Mouse (Mus musculus) megakaryocyte progenitor cell, adult 5-6 weeks (primary cell): ENCODE measurements around the gene Gm5580. TPM values are rescaled to one million over a fixed set of nuclear protein-coding genes. Genes with fewer than 3 reads are reported as not detected.
A peak's percentile ranks its signal among the peaks of the same experiment; 100 is the strongest.
"Not testable (repeated sequence)": the region's sequence is repeated elsewhere in the genome, so short reads cannot be mapped to it uniquely, and the experiment has no call there.

Source experiments
- ATAC-seq: replicated peaks from 2 replicates; pipeline ENCODE4 v1.8.0; 2016; ENCODE audit warnings: mild to moderate bottlenecking, moderate TSS enrichment, inconsistent platforms; ENCODE audit not compliant: poor library complexity
- total RNA-seq, 2 experiments: library from RNA; stranded (forward) in 1 of 2; stranded (reverse) in 1 of 2; fragments of 157-497, 149-512 nt in 1 of 2; fragments of 200-1000 nt in 1 of 2; gene quantifications; 2 replicates each; pipeline versions ENCODE4 v1.2.3 to v1.2.4; 2015 to 2017

The Gm5580 gene
- total RNA-seq (2015) (0.67 and 0.98 TPM in 2 replicates), total RNA-seq (2017) (0.29 and 0.30 TPM in 2 replicates)

- ATAC-seq = not testable (repeated sequence)
Measured at GRCm38 (mm10) chr6:116550841-116551240, at the start of gene Gm5580. Gene Gm5580, plus strand, starts transcription at chr6:116551141.

GRCm38 (mm10) chr6:116506302-116507003 is 44.5 kb upstream of the Gm5580 start, which contains the start of gene Olfr212:
Gene Olfr212, plus strand, starts transcription at chr6:116506516.
- ATAC-seq = peak; percentile 64; the same call in 1 of the 2 replicates

DNA sequence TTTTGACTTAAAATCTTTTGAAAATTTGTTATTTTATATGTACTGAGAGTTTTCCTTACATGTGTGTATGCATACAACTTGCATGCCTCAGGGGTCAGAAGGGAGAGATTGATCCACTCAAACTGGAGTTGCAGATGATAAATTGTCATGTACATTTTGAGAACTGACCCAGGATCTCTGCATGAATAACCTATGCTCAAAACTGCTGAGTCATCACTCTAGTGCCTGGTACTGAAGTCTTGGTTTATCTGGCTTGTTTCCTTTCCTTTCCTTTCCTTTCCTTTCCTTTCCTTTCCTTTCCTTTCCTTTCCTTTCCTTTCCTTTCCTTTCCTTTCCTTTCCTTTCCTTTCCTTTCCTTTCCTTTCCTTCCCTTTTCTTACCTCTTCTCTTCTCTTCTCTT is 36.1 kb upstream of the Gm5580 start:
- no peak for ATAC-seq

DNA sequence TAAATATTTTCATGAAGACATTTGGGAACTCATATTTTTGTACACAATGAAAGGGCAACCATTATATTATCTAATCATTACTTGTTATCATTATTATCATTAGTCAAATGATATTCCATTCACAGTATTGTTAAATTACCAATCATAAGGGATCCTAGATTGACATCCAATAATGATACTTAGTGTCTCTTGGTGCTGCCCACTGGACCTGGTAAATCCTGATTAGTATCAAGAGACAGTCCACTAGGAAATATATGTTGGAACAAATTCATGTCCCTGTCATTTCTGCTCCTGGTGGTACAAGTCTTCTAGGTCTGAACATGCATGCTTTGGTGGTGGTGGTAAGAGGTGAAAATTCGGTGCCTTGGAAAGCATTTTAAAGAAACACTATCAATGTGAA is 12.8 kb upstream of the Gm5580 start, which contains the start of gene Olfr213:
Gene Olfr213 (plus strand): TSS at position 301 of the 400 bp plus-strand sequence.
- no peak for ATAC-seq

GRCm38 (mm10) chr6:116542500-116542899 is 8.4 kb upstream of the Gm5580 start:
- peak; percentile 66 for ATAC-seq

DNA sequence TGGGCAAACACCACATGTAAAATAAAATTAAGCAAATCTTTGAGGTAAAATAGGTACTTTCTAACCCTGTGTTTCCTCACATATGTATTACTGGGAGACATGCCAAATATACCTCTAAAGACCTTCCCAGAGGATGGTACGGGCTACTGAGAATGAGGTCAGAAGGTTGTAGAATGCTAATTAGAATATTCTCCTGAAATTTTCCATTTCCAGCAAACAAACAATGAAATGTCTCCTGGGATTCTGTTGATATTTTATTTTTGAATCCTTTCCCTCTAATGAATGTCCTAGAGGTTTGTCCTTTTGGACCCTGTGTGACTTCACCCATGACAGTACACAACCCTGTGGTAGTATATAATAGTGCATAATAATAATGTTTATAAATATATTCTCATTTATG is 3.0 kb downstream of the Gm5580 start, which contains the start of gene Olfr214:
Gene Olfr214 (plus strand): TSS at position 301 of the 400 bp plus-strand sequence.
- no peak for ATAC-seq

DNA sequence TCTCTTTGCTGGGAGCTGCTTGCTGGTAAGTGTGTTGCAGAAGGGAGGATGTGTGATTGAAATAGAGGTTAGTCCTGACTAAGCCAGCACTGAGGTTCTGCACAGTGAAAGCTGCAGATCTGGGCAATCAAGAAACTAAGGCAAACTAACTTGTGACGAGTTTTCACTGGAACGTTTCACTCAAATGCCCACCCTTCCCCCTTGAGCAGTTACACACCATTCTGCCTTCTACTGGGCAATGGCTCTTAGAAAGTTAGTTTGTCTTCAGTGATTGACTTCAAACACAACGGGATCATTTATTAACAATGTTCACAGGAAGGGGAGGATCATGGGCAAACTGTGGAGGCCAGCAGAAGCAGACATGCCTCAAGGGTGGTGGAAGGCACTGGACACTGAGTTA is 4.0 kb downstream of the Gm5580 start:
- no peak for ATAC-seq

DNA sequence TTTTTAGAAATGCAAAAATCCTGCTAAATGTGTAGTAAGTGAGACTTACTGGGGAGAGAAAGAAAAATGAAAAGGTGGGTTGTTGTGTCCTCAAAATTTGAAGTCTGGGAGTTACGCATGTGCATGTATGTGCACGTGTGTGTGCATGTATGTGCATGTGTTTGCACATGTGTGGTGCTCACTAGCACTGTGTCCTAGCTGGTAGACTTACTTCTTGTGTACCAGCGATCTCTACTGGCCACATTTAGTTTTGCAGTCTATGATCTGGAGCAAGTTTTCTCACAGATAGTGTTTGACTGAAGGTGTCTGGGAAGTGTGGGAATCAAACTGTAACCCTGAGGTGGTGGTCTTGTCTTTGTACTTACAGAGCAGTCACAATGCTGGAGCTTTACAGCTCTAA is 18.9 kb downstream of the Gm5580 start:
- ATAC-seq = peak; percentile 99

DNA sequence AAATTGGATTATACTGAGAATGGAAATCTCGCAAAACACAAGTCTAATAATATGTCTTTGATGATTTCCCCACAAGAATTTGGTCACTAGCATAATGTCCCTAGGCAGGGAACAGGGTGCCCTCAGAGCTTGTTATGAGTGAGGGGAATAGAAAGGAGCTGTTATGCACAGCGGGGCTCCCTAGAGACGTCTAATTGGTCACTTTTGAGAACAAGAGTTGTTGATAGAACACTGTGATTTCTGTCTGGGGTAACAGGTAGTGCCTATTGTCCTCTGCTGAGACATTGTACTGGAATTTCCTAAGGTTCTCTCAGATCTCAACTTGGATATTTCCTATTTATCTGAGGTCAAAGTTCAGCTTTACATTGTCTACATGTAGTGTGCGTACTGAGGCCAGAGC is 33.2 kb downstream of the Gm5580 start, which contains the start of gene Olfr215:
Gene Olfr215 (minus strand): TSS at position 101 of the 400 bp plus-strand sequence.
- no peak for ATAC-seq

- ATAC-seq = not testable (repeated sequence)
Measured at GRCm38 (mm10) chr6:116600969-116601368, 50.0 kb downstream of the Gm5580 start.

Other genes with a start within 250 kb of the Gm5580 start
- 11.1 and 15.6 TPM in 2 replicates for gene March8, start 213.1 kb upstream of the Gm5580 start, total RNA-seq (2015)
- 18.1 and 29.2 TPM in 2 replicates for gene March8, start 213.1 kb upstream of the Gm5580 start, total RNA-seq (2017)
- gene Alox5, start 90.0 kb upstream of the Gm5580 start, total RNA-seq (2015) = 8.1 and 9.5 TPM in 2 replicates
- gene Alox5, start 90.0 kb upstream of the Gm5580 start, total RNA-seq (2017) = 5.9 and 12.3 TPM in 2 replicates
- gene Olfr211, start 62.0 kb upstream of the Gm5580 start, total RNA-seq (2015) = not detected in 2 replicates
- not detected in 2 replicates for gene Olfr211, start 62.0 kb upstream of the Gm5580 start, total RNA-seq (2017)
- 0.07 and 0.20 TPM in 2 replicates for gene Olfr212, start 44.6 kb upstream of the Gm5580 start, total RNA-seq (2015)
- not detected in 2 replicates for gene Olfr212, start 44.6 kb upstream of the Gm5580 start, total RNA-seq (2017)
- gene Olfr213, start 12.7 kb upstream of the Gm5580 start, total RNA-seq (2015) = not detected in 2 replicates
- gene Olfr213, start 12.7 kb upstream of the Gm5580 start, total RNA-seq (2017) = not detected in 2 replicates
- not detected in 2 replicates for gene Olfr214, start 3.1 kb downstream of the Gm5580 start, total RNA-seq (2015)
- not detected in 2 replicates for gene Olfr214, start 3.1 kb downstream of the Gm5580 start, total RNA-seq (2017)
- gene Olfr215, start 33.1 kb downstream of the Gm5580 start, total RNA-seq (2015) = not detected in 2 replicates
- gene Olfr215, start 33.1 kb downstream of the Gm5580 start, total RNA-seq (2017) = not detected in 2 replicates
- 129 and 134 TPM in 2 replicates for gene Zfp422, start 77.9 kb downstream of the Gm5580 start, total RNA-seq (2015)
- gene Zfp422, start 77.9 kb downstream of the Gm5580 start, total RNA-seq (2017) = 58.4 and 63.3 TPM in 2 replicates
- 0.44 TPM in 1 of 2 replicates, not detected in the other for gene Depp1, start 99.5 kb downstream of the Gm5580 start, total RNA-seq (2015)
- gene Depp1, start 99.5 kb downstream of the Gm5580 start, total RNA-seq (2017) = 0.08 TPM in 1 of 2 replicates, not detected in the other
- gene Rassf4, start 122.8 kb downstream of the Gm5580 start, total RNA-seq (2015) = 44.9 and 57.1 TPM in 2 replicates
- gene Rassf4, start 122.8 kb downstream of the Gm5580 start, total RNA-seq (2017) = 35.8 and 40.9 TPM in 2 replicates
- gene Tmem72, start 165.8 kb downstream of the Gm5580 start, total RNA-seq (2015) = 0.12 and 0.17 TPM in 2 replicates
- gene Tmem72, start 165.8 kb downstream of the Gm5580 start, total RNA-seq (2017) = under 0.01 and 0.03 TPM in 2 replicates